Mouse (Mus musculus): ENCODE results near the gene Srp68. TPM values are rescaled to one million over a fixed set of nuclear protein-coding genes. Genes with fewer than 3 reads are reported as not detected.

Gene Srp68
- polyA plus RNA-seq, 1 experiment from 2014 or later, result 106 TPM

Other genes starting within 250 kb of the Srp68 start
- gene H3f3b, start 246.3 kb downstream of the Srp68 start, polyA plus RNA-seq (2016; fragmentation: Nextera tagmentation; extraction: Ambion mirVana), result 1,512 and 1,693 TPM in 2 replicates
- 46.4 and 52.2 TPM in 2 replicates for gene Unk, start 243.9 kb downstream of the Srp68 start, polyA plus RNA-seq (2016; fragmentation: Nextera tagmentation; extraction: Ambion mirVana)
- 2.5 and 3.1 TPM in 2 replicates for gene Unc13d, start 196.3 kb downstream of the Srp68 start, polyA plus RNA-seq (2016; fragmentation: Nextera tagmentation; extraction: Ambion mirVana)
- 91.8 and 109 TPM in 2 replicates for gene Wbp2, start 187.2 kb downstream of the Srp68 start, polyA plus RNA-seq (2016; fragmentation: Nextera tagmentation; extraction: Ambion mirVana)
- 2.7 TPM in 2 replicates for gene Trim47, start 147.0 kb downstream of the Srp68 start, polyA plus RNA-seq (2016; fragmentation: Nextera tagmentation; extraction: Ambion mirVana)
- 1.4 and 1.8 TPM in 2 replicates for gene Trim65, start 143.1 kb downstream of the Srp68 start, polyA plus RNA-seq (2016; fragmentation: Nextera tagmentation; extraction: Ambion mirVana)
- 113 TPM in 2 replicates for gene Mrpl38, start 135.3 kb downstream of the Srp68 start, polyA plus RNA-seq (2016; fragmentation: Nextera tagmentation; extraction: Ambion mirVana)
- gene Fbf1, start 106.1 kb downstream of the Srp68 start, polyA plus RNA-seq (2016; fragmentation: Nextera tagmentation; extraction: Ambion mirVana), result 58.9 and 71.0 TPM in 2 replicates
- gene Ten1, start 75.4 kb downstream of the Srp68 start, polyA plus RNA-seq (2016; fragmentation: Nextera tagmentation; extraction: Ambion mirVana), result 57.2 and 60.8 TPM in 2 replicates
- 21.2 and 26.3 TPM in 2 replicates for gene Acox1, start 75.2 kb downstream of the Srp68 start, polyA plus RNA-seq (2016; fragmentation: Nextera tagmentation; extraction: Ambion mirVana)
- gene Evpl, start 36.1 kb downstream of the Srp68 start, polyA plus RNA-seq (2016; fragmentation: Nextera tagmentation; extraction: Ambion mirVana), result 0.32 and 0.57 TPM in 2 replicates
- 0.09 and 0.12 TPM in 2 replicates for gene Galr2, start 6.7 kb upstream of the Srp68 start, polyA plus RNA-seq (2016; fragmentation: Nextera tagmentation; extraction: Ambion mirVana)
- gene Exoc7, start 33.0 kb upstream of the Srp68 start, polyA plus RNA-seq (2016; fragmentation: Nextera tagmentation; extraction: Ambion mirVana), result 57.6 and 71.6 TPM in 2 replicates
- 7.1 and 8.4 TPM in 2 replicates for gene Foxj1, start 61.2 kb upstream of the Srp68 start, polyA plus RNA-seq (2016; fragmentation: Nextera tagmentation; extraction: Ambion mirVana)
- 5.3 and 10.1 TPM in 2 replicates for gene Rnf157, start 138.8 kb upstream of the Srp68 start, polyA plus RNA-seq (2016; fragmentation: Nextera tagmentation; extraction: Ambion mirVana)
- 37.5 and 40.9 TPM in 2 replicates for gene Ubald2, start 159.9 kb upstream of the Srp68 start, polyA plus RNA-seq (2016; fragmentation: Nextera tagmentation; extraction: Ambion mirVana)
- 0.10 and 0.21 TPM in 2 replicates for gene Qrich2, start 192.0 kb upstream of the Srp68 start, polyA plus RNA-seq (2016; fragmentation: Nextera tagmentation; extraction: Ambion mirVana)
- 224 and 227 TPM in 2 replicates for gene Prpsap1, start 220.0 kb upstream of the Srp68 start, polyA plus RNA-seq (2016; fragmentation: Nextera tagmentation; extraction: Ambion mirVana)